Mouse (Mus musculus): ENCODE measurements around the gene Gabrg3. TPM values are rescaled to one million over a fixed set of nuclear protein-coding genes. Genes with fewer than 3 reads are reported as not detected.

The Gabrg3 gene
- polyA plus RNA-seq, 1 experiment: not detected

DNA sequence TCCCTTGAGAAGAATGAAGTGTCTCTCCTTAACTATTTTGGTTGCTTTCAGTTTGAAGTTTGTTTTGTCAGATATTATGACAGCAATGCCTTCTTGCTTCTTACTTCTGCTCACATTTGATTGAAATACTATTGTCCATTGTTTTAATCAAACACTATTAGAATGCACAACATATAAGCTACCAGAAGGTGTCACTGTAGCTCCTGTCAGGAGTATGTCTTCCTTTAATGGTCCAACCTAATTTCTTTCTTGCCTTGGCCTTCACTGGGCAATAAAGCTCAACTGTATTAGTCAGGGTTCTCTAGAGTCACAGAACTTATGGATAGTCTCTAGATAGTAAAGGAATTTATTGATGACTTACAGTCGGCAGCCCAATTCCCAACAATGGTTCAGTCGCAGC lies 440.6 kb downstream of the Gabrg3 start:
- no peak overlapping the region for H3K27ac ChIP-seq (ENCODE audit: insufficient read depth, low read depth, low read length)
- H3K4me1 ChIP-seq (ENCODE audit: control insufficient read depth, insufficient read depth, low read length): no peaks in the 10 kb centered on the region
- H3K4me3 ChIP-seq (ENCODE audit: insufficient read depth, low read length): no peak overlapping the region
- no peak for TF ChIP-seq CTCF (IDR thresholded peaks at IDR 0.05; ENCODE audit: low read depth, low read length)
- TF ChIP-seq POLR2A (IDR thresholded peaks at IDR 0.05; ENCODE audit: borderline replicate concordance, low read depth, low read length): no peak

DNA sequence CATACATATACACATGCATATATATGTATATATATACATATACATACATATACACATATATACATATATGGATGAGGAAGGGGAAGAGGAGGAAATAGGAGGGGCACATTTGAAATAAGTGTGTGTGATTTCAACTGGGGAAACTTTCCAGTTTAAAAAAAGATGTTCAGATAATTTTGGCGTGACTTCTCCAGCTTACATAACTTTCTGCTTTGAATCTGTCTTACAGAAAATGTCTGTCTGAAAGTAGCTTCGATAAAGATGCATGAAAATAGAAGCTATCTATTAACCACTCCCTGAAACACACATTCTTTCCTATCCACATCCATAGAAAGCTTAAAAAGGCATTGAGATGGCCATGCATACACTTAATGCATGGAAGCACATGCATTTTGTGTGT lies 445.4 kb downstream of the Gabrg3 start:
- H3K4me3 ChIP-seq (ENCODE audit: insufficient read depth, low read length): no peak overlapping the region
- no peak overlapping the region for H3K27ac ChIP-seq (ENCODE audit: insufficient read depth, low read depth, low read length)
- H3K4me1 ChIP-seq (ENCODE audit: control insufficient read depth, insufficient read depth, low read length): no peaks in the 10 kb centered on the region
- TF ChIP-seq POLR2A (IDR thresholded peaks at IDR 0.05; ENCODE audit: borderline replicate concordance, low read depth, low read length) (no peak), CTCF (IDR thresholded peaks at IDR 0.05; ENCODE audit: low read depth, low read length) (no peak)

DNA sequence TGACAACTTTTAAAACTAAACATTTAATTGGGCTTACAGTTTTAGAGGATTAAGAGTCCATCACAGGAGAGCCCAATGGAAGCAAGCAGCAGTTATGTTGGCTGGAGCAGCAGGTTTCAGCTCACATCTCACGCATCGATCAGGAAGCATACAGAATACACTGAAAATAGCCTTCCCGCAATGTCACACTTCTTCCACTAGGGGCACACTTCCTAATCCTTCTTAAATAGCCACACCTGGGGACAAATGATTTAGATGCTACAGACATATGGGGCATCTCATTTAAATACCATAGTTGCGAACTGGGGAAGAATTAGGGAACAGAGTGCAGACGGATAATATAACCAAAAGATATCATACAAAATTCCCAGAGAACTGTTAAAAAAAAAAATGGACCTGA lies 449.0 kb downstream of the Gabrg3 start:
- no peaks in the 10 kb centered on the region for H3K4me1 ChIP-seq (ENCODE audit: control insufficient read depth, insufficient read depth, low read length)
- H3K27ac ChIP-seq (ENCODE audit: insufficient read depth, low read depth, low read length): no peak overlapping the region
- H3K4me3 ChIP-seq (ENCODE audit: insufficient read depth, low read length): no peak overlapping the region
- TF ChIP-seq CTCF (IDR thresholded peaks at IDR 0.05; ENCODE audit: low read depth, low read length) (no peak), POLR2A (IDR thresholded peaks at IDR 0.05; ENCODE audit: borderline replicate concordance, low read depth, low read length) (no peak)

DNA sequence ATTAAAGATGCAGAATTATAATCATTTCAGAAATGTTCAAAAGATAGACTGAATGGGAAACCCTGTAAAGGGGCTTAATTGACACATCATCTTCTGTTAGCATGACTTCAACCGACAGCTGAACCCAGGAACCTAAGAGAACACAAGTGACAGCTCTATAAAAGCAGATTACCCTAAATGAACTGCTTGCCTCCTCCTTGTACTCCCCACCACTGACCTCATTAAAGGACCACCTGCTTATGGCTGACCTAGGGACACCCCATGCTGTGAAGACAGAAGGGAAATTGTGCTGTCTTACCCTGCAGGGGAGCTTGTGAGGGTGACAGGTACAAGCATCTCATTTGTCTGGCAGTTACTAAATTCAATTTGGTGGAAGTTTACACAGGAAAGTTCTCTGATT lies 467.5 kb downstream of the Gabrg3 start:
- Histone ChIP-seq H3K4me1 (ENCODE audit: control insufficient read depth, insufficient read depth, low read length) (no peaks in the 10 kb centered on the region), H3K27ac (ENCODE audit: insufficient read depth, low read depth, low read length) (no peak overlapping the region), H3K4me3 (ENCODE audit: insufficient read depth, low read length) (no peak overlapping the region)
- TF ChIP-seq POLR2A (IDR thresholded peaks at IDR 0.05; ENCODE audit: borderline replicate concordance, low read depth, low read length) (no peak), CTCF (IDR thresholded peaks at IDR 0.05; ENCODE audit: low read depth, low read length) (no peak)

DNA sequence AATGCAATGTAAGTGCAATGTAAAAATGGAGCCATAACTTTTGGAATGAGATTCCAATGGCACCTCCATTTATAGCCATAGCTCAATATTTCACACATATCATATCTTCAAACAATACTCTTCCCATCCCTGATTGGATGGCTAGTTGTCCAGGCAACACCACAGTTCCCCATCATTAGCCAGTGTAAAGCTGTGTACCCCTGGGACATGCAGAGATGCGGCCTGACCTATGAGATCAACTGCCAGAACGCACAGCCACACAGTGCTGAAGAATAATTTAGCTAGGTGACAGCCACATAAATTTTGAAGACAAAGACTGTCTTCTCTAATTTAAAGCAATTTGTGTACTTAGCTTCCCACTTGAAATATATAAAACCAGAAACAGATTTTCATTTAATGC lies 472.1 kb downstream of the Gabrg3 start:
- H3K4me1 ChIP-seq (ENCODE audit: control insufficient read depth, insufficient read depth, low read length): no peaks in the 10 kb centered on the region
- H3K27ac ChIP-seq (ENCODE audit: insufficient read depth, low read depth, low read length): no peak overlapping the region
- no peak overlapping the region for H3K4me3 ChIP-seq (ENCODE audit: insufficient read depth, low read length)
- TF ChIP-seq CTCF (IDR thresholded peaks at IDR 0.05; ENCODE audit: low read depth, low read length) (no peak), POLR2A (IDR thresholded peaks at IDR 0.05; ENCODE audit: borderline replicate concordance, low read depth, low read length) (no peak)

DNA sequence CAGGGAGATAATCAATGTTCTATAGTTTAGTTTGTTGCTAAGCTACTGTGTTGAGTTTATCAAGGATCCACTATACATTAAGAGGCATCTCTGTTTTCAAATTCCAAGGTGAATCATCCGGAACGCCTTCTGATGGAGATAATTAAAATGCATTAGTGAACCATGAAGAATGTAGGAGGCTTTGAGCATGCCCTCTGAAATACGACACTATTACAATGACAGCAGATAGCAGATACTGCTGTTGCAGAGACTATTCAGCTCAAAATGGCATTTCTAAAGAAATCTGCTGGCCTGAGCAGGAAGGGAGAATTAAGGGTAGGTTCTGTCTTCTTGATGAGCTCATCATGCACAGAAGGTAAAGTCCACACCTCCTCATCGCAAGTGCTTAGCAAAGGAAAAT lies 487.2 kb downstream of the Gabrg3 start:
- H3K4me3 ChIP-seq (ENCODE audit: insufficient read depth, low read length): no peak overlapping the region
- TF ChIP-seq CTCF (IDR thresholded peaks at IDR 0.05; ENCODE audit: low read depth, low read length) (no peak), POLR2A (IDR thresholded peaks at IDR 0.05; ENCODE audit: borderline replicate concordance, low read depth, low read length) (no peak)
- H3K4me1 ChIP-seq (ENCODE audit: control insufficient read depth, insufficient read depth, low read length): no peaks in the 10 kb centered on the region
- H3K27ac ChIP-seq (ENCODE audit: insufficient read depth, low read depth, low read length): no peak overlapping the region

DNA sequence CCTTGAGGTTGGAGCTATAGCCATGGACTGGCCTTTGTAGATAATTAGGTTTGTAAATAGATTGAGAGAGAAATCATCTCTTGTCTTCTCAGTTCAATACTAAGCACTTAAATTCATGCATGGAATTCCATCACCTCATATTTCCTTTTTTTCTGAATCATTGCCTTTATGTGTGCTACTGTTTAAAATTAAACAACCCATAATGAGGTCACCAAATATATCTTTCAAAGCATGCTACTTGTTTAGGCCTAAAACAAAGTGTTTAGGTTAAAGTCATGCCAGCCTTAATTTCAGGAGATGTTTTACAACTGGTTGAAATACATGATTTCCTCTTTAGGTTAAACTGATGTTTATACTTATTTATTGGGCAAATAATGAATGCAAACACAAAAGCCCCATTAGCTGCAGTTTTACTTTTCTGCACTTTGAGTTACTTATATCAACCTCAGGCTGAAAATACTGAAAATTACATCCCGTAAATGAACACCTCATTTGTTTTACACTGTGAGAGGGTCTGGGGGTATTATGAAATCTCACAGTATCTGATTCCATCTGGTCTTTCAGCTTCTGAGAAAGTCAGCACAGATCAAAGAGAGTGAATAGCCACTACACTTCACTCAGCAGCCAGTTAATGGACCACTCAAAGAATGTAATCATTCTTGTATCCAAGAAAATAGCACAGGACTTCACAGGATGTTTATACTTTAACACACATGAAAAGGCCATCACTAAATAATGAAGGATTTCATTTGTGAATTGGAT lies 519.5 kb downstream of the Gabrg3 start:
- no peaks in the 10 kb centered on the region for H3K4me1 ChIP-seq (ENCODE audit: control insufficient read depth, insufficient read depth, low read length)
- H3K27ac ChIP-seq (ENCODE audit: insufficient read depth, low read depth, low read length): no peak overlapping the region
- H3K4me3 ChIP-seq (ENCODE audit: insufficient read depth, low read length): no peak overlapping the region
- TF ChIP-seq CTCF (IDR thresholded peaks at IDR 0.05; ENCODE audit: low read depth, low read length) (no peak), POLR2A (IDR thresholded peaks at IDR 0.05; ENCODE audit: borderline replicate concordance, low read depth, low read length) (no peak)

DNA sequence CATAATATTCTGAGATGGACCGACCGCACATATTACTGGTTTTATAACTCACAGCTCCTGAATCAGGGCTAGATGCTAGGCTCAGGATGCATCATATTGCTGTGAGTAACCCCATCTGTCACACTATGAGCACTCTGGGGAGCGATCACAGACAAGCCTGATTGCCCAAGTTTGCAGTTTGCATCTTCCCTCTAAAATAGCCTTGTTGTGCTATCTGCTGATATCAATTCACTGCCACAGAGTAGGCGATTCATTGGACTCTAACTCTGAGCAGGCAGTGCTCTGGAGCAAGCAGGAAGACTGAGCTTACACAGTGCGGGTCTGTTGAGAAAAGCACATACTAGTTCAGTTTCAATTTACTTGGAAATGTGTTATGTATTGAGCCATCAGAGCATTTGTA lies 543.4 kb downstream of the Gabrg3 start:
- no peak overlapping the region for H3K4me3 ChIP-seq (ENCODE audit: insufficient read depth, low read length)
- no peak for TF ChIP-seq CTCF (IDR thresholded peaks at IDR 0.05; ENCODE audit: low read depth, low read length)
- TF ChIP-seq POLR2A (IDR thresholded peaks at IDR 0.05; ENCODE audit: borderline replicate concordance, low read depth, low read length): no peak
- no peak overlapping the region for H3K27ac ChIP-seq (ENCODE audit: insufficient read depth, low read depth, low read length)
- H3K4me1 ChIP-seq (ENCODE audit: control insufficient read depth, insufficient read depth, low read length): no peaks in the 10 kb centered on the region

DNA sequence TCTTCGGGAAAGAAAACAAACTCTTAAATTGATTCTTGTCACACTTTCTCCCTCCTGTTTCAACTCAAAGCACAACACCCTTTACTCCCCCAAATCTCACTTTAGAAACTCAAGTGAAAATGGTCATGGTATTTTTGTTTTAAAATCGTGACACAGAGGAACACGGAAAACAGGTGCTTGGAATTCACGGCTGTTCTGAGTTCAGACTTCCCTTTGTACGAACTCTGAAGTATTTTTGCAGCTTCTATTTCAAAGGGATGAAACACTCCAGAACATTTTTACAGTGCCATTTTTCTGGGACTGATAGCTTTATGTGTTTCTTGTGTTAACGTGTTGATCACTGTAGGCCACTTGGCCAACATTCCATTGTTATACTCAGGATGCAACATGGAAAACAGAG lies 561.5 kb downstream of the Gabrg3 start:
- no peak for TF ChIP-seq CTCF (IDR thresholded peaks at IDR 0.05; ENCODE audit: low read depth, low read length)
- no peak for TF ChIP-seq POLR2A (IDR thresholded peaks at IDR 0.05; ENCODE audit: borderline replicate concordance, low read depth, low read length)
- Histone ChIP-seq H3K27ac (ENCODE audit: insufficient read depth, low read depth, low read length) (no peak overlapping the region), H3K4me3 (ENCODE audit: insufficient read depth, low read length) (no peak overlapping the region), H3K4me1 (ENCODE audit: control insufficient read depth, insufficient read depth, low read length) (no peaks in the 10 kb centered on the region)

DNA sequence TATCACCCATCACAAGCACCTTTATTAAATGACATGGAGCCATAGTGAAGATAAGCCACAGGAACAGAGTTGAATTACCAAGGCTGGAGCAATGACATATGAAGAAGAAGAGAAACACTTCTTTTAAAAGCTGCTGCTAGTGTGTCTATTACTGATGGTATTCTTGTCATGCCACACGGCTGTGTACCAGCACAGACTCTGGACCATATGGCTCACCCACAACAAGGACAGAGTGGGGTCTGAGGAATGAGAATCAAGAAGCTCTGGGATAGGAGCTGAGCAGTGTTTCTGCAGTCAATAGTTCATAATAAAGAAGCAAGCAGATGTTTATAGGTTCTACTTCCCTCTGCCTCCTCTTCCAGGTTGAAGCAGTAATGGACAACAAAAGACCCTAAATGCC lies 585.1 kb downstream of the Gabrg3 start:
- no peaks in the 10 kb centered on the region for H3K4me1 ChIP-seq (ENCODE audit: control insufficient read depth, insufficient read depth, low read length)
- TF ChIP-seq CTCF (IDR thresholded peaks at IDR 0.05; ENCODE audit: low read depth, low read length) (no peak), POLR2A (IDR thresholded peaks at IDR 0.05; ENCODE audit: borderline replicate concordance, low read depth, low read length) (no peak)
- H3K27ac ChIP-seq (ENCODE audit: insufficient read depth, low read depth, low read length): no peak overlapping the region
- no peak overlapping the region for H3K4me3 ChIP-seq (ENCODE audit: insufficient read depth, low read length)
